Mouse (Mus musculus): Measurements from ENCODE around the gene Bace2. TPM values are rescaled to one million over a fixed set of nuclear protein-coding genes. Genes with fewer than 3 reads are reported as not detected.

Gene Bace2
- polyA plus RNA-seq, 1 experiment from 2014 or later: 2.1 TPM

DNA sequence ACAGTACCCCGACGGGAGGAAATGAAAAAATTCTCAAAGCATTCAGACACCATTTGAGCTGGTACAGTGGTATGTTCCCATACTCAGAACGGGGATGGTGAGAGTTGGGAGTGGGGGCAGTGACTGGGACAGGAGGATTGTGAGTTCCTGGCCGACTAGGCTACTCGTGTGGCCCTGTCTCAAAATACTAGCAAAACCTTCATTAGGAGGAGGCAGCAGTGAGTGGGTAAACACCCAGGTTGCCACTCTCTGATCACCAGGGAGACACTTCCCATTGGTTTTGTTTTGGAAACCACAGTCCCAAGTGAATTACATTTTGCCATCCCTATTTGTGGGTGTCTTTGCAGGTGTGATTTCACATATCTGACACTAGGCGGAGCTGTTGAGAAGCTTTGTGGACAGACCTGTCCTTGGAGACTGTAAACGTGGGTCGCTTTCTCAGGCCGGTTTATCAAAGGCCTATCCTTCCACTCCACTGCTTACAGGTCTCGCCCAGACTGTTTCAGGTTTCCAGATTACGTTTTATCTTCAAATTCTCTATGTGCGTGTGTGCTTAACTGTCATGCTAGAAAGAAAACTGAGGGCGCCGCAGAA, 87.2 kb downstream of the Bace2 start:
- H3K9me3 ChIP-seq: no peaks in the 10 kb centered on the region
- 0 out of 2 replicates have a peak, but pooled peaks have one; percentile 53 for ATAC-seq
- no peak overlapping the region for H3K9ac ChIP-seq (replicated peaks)
- H3K36me3 ChIP-seq: no peaks in the 10 kb centered on the region
- no peak overlapping the region for H3K4me2 ChIP-seq (replicated peaks)
- no peak overlapping the region for H3K4me3 ChIP-seq (replicated peaks)
- H3K27me3 ChIP-seq: no peaks in the 10 kb centered on the region
- 53% methylated on average over 14 of the region's 14 CpGs for WGBS
- H3K4me1 ChIP-seq (replicated peaks): no peaks in the 10 kb centered on the region
- no peak overlapping the region for H3K27ac ChIP-seq

DNA sequence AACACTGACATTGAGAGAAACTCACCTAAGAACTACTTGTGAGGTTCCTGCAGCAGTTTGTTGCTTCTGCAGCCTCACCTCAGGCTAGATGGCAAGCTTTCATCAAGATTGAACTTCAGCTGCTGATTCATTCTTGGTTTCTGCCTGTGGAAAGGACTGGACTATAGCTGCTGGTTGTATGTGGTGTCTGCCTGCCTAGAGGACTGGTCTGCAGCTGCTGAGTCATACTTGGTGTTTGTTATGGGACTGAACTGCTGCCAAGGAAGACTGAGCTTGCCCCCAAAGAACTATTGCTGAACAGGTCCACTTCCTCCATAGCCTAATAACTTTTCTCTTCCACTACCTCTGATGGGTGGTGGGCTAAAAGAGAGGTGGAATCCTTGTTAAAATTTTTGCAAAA, 90.8 kb downstream of the Bace2 start:
- no peak overlapping the region for H3K4me3 ChIP-seq (replicated peaks)
- H3K4me2 ChIP-seq (replicated peaks): no peak overlapping the region
- ATAC-seq: no peak
- no peaks in the 10 kb centered on the region for H3K36me3 ChIP-seq
- no peaks in the 10 kb centered on the region for H3K27me3 ChIP-seq
- no peak overlapping the region for H3K27ac ChIP-seq
- no peak overlapping the region for H3K9ac ChIP-seq (replicated peaks)
- no peaks in the 10 kb centered on the region for H3K4me1 ChIP-seq (replicated peaks)
- no peaks in the 10 kb centered on the region for H3K9me3 ChIP-seq

DNA sequence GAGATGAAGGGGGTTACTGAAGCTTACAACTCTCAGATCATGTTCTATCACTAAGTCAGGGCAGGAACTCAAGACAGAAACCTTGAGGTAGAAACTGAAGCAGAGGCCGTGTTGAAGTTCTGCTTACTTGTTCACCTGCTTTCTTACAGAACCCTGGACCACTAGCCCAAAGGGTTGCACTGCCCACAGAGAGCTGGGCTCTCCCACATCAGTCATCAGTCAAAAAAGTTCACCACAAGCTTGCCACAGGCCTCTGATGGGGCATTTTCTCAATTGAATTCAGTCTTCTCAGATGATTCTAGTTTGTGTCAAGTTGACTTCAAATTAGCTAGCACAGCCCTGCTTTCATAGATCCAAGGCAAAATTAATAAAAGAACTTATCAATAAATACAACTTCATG, 103.3 kb downstream of the Bace2 start:
- Histone ChIP-seq H3K9ac (replicated peaks) (no peak overlapping the region), H3K4me3 (replicated peaks) (no peak overlapping the region), H3K9me3 (no peaks in the 10 kb centered on the region), H3K4me2 (replicated peaks) (no peak overlapping the region), H3K36me3 (no peaks in the 10 kb centered on the region), H3K27me3 (no peaks in the 10 kb centered on the region), H3K27ac (no peak overlapping the region), H3K4me1 (replicated peaks) (peaks cover 6% of the 10 kb centered on the region; the same call in 1 of the 2 replicates)
- WGBS: 88% methylated on average over 1 of the region's 1 CpGs
- ATAC-seq: no peak

DNA sequence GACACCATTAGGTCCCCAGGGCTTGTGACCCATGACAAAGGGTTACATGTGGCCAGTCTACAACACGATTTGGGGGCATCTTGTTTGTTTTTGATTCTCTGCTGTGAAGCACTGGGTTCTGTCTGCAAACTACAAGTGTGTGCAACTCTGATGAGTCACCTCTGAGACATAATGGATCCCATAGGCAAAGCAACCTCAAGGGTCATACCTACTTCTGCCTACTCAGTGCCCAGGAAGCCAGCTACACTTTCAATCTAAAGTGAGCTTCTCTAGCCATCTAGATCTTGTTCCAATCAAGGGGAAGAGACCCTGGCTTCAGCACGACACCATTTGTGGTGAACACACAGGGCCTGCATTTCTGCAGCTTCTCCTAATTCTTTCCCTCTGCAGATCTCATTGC, 104.7 kb downstream of the Bace2 start:
- Histone ChIP-seq H3K4me3 (replicated peaks) (no peak overlapping the region), H3K4me1 (replicated peaks) (peaks cover 6% of the 10 kb centered on the region; the same call in 1 of the 2 replicates), H3K9me3 (no peaks in the 10 kb centered on the region), H3K4me2 (replicated peaks) (no peak overlapping the region), H3K9ac (replicated peaks) (no peak overlapping the region), H3K36me3 (no peaks in the 10 kb centered on the region), H3K27me3 (no peaks in the 10 kb centered on the region), H3K27ac (no peak overlapping the region)
- no peak for ATAC-seq
- WGBS: 78% methylated on average over 2 of the region's 2 CpGs

DNA sequence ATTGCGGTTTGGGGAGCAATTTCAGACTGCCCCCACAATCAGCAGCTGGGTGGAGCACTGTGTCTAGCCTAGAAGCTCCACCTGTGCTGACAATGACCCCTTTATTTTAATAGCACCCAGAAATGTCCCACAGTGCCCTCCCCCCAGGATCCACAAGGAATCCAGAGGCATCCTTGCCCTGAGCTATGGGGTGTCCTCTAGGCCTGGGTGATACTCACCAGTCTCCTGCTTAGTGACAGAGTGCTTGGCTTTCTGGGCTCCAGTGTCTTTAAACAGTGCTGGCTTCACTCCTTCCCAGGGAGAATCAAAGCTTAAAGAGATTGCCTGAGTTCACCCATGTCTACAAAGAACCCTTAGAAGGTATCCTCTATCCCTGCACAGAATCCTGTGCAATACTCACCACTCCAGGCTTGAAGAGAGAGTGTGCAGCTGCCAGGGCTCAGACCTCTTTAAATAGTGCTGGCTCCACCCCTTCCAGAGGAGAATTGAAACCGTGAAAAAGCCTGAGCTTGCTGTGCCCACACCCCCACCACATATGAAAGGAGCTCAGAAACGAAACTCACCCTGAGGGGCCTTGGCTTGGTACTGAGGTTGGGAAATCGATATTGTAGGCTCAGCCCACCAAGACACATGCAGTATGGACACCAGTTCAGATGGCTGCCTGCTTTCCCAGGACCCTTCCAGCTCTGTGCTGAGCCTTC, 106.1 kb downstream of the Bace2 start, which contains the start of gene Mx1:
Mx1 (minus strand) TSS at position 427 of the 701 bp plus-strand sequence.
- Histone ChIP-seq H3K9ac (replicated peaks) (no peak within 1 kb of the TSS), H3K4me1 (replicated peaks) (peaks cover 6% of the 10 kb centered on the region; the same call in 1 of the 2 replicates), H3K27me3 (no peaks in the 10 kb centered on the region), H3K4me3 (replicated peaks) (no peak within 1 kb of the TSS), H3K4me2 (replicated peaks) (no peak within 1 kb of the TSS), H3K27ac (no peak within 1 kb of the TSS), H3K36me3 (no peaks in the 10 kb centered on the region), H3K9me3 (no peaks in the 10 kb centered on the region)
- 0 out of 2 replicates have a peak, but pooled peaks have one; percentile 53 for ATAC-seq
- 27% methylated on average over 4 of the region's 4 CpGs for WGBS

DNA sequence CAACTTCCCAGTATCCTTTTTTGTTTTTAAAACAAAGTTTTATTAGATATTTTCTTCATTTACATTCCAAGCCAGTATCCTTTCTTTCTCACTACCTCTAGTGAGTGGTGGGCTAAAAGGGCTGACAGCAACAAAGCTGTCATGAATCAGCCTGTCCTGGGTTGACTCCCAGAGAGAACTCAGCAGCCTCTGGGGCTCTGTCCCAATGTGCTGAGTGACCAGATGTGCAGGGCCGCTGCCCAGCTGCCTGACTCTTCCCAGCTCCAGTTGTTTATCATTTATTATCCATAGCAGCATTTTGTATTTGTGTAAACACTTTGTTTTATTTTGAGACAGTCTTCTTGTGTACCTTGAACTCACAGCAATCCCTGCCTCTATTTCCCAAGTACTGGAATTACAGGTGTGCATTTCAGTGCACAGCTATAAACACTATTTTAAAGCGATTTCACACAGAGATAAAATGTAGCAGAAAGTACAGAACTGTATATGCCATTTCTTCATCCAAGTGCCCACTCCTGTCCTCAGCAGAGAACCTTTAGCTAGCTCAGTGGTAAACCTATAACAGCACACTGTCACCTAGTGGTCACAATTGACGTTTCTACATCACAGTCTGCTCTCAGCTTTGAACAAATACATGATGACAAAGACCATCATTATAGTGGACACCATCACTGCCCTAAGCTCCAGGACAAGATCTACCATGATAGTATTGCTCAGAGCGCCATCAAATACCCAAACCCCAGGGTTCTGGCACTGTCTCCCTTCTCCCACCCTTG, 109.8 kb downstream of the Bace2 start:
- WGBS: 57% methylated on average over 4 of the region's 4 CpGs
- Histone ChIP-seq H3K9me3 (no peaks in the 10 kb centered on the region), H3K36me3 (no peaks in the 10 kb centered on the region), H3K27ac (no peak overlapping the region), H3K9ac (replicated peaks) (no peak overlapping the region), H3K4me3 (replicated peaks) (no peak overlapping the region), H3K27me3 (no peaks in the 10 kb centered on the region), H3K4me2 (replicated peaks) (no peak overlapping the region), H3K4me1 (replicated peaks) (peaks cover 6% of the 10 kb centered on the region; the same call in 1 of the 2 replicates)
- no peak for ATAC-seq

DNA sequence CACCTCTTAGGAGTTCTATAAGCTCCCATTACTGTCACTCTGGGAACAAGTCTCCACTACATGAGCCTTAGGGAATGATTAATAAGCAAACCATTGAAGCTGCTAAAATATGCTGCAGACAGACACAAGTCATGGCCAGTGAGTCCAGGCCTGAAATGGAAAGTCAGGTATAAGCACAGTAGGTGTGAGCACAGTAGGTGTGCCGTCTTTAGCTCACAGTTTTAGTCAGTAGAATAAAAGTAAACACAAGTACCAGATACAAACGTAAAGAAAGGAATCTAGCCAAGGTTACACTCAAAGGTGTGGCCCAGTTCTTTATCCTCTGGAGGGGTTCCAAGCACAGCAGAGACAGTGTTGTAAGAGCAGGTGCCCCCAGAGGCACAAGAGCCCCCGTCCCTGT, 110.9 kb downstream of the Bace2 start:
- 85% methylated on average over 3 of the region's 3 CpGs for WGBS
- Histone ChIP-seq H3K36me3 (no peaks in the 10 kb centered on the region), H3K4me2 (replicated peaks) (no peak overlapping the region), H3K27ac (no peak overlapping the region), H3K9ac (replicated peaks) (no peak overlapping the region), H3K27me3 (no peaks in the 10 kb centered on the region), H3K9me3 (no peaks in the 10 kb centered on the region), H3K4me1 (replicated peaks) (peaks cover 3% of the 10 kb centered on the region; the same call in 1 of the 2 replicates), H3K4me3 (replicated peaks) (no peak overlapping the region)
- ATAC-seq: no peak

DNA sequence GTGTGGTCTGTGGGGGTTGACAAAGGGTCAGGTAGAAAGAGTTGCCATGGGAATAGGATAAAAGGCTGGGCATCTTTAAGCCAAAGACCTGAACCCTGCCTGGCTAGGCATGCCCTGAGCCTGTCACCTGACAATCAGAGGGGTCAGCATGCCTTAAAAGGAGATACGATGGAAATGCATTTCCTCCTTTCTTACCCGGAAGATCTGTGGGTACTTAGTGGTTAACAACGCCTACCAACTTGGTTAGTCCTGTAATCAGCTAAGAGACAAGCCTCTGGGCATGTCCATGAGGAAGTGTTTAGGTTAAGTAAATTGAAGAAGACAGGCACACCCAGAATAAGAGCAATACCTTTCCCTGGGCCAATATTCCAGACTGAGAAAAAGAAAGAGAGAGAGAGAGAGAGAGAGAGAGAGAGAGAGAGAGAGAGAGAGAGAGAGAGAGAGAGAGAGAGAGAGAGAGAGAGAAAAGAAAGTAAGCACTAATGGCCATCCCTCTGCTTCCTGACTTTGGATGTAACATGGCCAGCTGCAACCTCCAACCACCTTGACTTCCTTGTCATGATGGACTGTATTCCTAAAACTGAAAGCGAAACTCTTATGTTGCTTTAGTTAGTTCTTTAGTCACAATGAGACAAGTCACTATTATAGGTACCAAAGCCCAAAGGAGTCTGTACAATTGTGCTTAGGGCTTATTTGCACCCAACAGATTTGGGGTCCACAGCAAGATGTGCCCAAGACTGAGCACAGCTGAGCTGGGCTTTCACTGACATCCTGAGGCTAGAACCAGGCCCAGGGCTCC, 111.7 kb downstream of the Bace2 start:
- no peak overlapping the region for H3K9ac ChIP-seq (replicated peaks)
- H3K9me3 ChIP-seq: no peaks in the 10 kb centered on the region
- WGBS: 73% methylated on average over 4 of the region's 4 CpGs
- H3K4me2 ChIP-seq (replicated peaks): no peak overlapping the region
- no peak overlapping the region for H3K4me3 ChIP-seq (replicated peaks)
- H3K27ac ChIP-seq: no peak overlapping the region
- no peaks in the 10 kb centered on the region for H3K36me3 ChIP-seq
- H3K27me3 ChIP-seq: no peaks in the 10 kb centered on the region
- no peaks in the 10 kb centered on the region for H3K4me1 ChIP-seq (replicated peaks)
- ATAC-seq: no peak

DNA sequence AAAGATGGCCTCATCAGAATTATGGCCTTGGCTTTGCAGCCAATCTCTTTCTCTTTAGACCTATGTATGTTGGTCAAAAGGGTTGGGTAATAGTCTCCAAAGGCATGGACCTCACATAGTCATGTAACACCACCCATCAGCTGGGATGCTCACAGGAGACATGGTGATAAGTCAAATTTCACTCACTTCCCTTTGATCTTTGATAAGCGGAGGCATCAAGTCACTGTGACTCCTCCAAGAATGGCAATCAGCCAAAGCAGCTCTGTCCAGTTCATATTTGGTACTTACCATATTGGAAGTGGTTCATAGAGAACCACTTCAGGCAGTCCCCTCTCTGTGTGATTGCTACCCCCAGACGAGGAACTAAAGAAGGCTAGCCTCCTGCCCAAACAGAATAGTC, 118.1 kb downstream of the Bace2 start:
- Histone ChIP-seq H3K4me2 (replicated peaks) (no peak overlapping the region), H3K36me3 (no peaks in the 10 kb centered on the region), H3K4me3 (replicated peaks) (no peak overlapping the region), H3K9me3 (no peaks in the 10 kb centered on the region), H3K27ac (no peak overlapping the region), H3K4me1 (replicated peaks) (no peaks in the 10 kb centered on the region), H3K9ac (replicated peaks) (no peak overlapping the region), H3K27me3 (no peaks in the 10 kb centered on the region)
- no peak for ATAC-seq
- WGBS: 91% methylated on average over 2 of the region's 2 CpGs

DNA sequence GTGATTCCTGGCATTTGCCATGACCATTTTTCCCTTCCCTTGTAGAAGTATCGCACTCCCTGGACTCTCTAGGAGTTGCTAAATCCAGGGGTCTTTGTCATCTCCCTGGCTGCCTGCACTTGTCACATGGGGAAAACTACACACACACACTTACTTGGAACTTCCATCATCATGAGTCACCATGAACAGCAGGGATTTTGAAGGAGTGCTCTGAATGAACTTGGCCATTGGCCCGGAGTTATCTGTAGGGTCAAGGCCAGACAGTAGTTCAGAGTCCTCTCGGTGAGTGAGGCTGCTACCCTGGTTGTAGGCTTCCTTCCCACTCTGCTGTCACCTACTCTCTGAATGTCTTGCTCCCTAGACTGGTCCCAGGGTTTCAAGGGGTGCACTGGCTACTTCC, 119.0 kb downstream of the Bace2 start:
- Histone ChIP-seq H3K4me1 (replicated peaks) (no peaks in the 10 kb centered on the region), H3K4me3 (replicated peaks) (no peak overlapping the region), H3K9me3 (no peaks in the 10 kb centered on the region), H3K4me2 (replicated peaks) (no peak overlapping the region), H3K9ac (replicated peaks) (no peak overlapping the region), H3K27me3 (no peaks in the 10 kb centered on the region), H3K27ac (no peak overlapping the region), H3K36me3 (no peaks in the 10 kb centered on the region)
- ATAC-seq: no peak
- WGBS: 92% methylated on average over 3 of the region's 3 CpGs

DNA sequence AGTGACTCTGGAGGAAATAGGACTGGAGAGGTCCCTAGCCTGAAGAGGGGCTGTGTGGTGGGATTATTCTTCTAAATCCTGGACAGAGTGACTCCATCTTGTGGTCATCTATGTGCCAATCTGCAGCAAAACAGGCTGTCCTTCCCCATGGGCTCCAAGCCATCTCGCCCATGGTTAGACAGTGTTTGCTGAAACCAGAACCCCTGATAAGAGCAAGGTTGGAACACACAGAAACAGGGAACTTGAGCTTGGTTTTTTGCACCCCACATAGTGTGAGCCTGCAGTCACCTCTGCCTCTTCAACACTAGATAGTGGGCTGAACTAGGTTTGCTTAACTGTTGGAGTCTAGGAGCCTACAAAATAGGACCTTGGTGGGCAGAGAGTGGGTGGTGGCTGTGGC, 120.0 kb downstream of the Bace2 start:
- no peak for ATAC-seq
- no peaks in the 10 kb centered on the region for H3K36me3 ChIP-seq
- no peak overlapping the region for H3K4me2 ChIP-seq (replicated peaks)
- H3K4me3 ChIP-seq (replicated peaks): no peak overlapping the region
- no peaks in the 10 kb centered on the region for H3K9me3 ChIP-seq
- 82% methylated on average over 1 of the region's 1 CpGs for WGBS
- H3K9ac ChIP-seq (replicated peaks): no peak overlapping the region
- H3K4me1 ChIP-seq (replicated peaks): no peaks in the 10 kb centered on the region
- H3K27me3 ChIP-seq: no peaks in the 10 kb centered on the region
- H3K27ac ChIP-seq: no peak overlapping the region

DNA sequence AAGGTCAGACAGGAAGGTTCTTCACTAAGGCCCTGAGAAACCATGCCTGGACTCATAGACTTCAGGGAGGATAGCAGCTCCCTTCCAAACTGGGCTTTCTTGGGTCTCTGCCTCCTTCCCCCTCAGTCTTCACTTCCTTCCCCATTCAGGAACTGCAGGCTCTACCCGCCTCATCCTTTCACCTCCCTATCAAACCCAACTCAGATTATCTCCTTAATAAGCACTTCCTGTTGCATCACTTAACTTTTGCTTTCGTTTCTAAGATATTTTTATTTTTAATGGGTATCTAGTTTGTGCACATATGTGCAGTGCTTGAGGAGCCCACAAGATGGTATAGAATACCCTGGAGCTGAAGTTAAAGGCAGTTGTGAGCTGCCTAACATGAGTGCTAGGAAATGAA, 122.1 kb downstream of the Bace2 start:
- Histone ChIP-seq H3K27ac (no peak overlapping the region), H3K4me2 (replicated peaks) (no peak overlapping the region), H3K9ac (replicated peaks) (no peak overlapping the region), H3K4me3 (replicated peaks) (no peak overlapping the region), H3K36me3 (no peaks in the 10 kb centered on the region), H3K9me3 (no peaks in the 10 kb centered on the region), H3K4me1 (replicated peaks) (no peaks in the 10 kb centered on the region), H3K27me3 (no peaks in the 10 kb centered on the region)
- 80% methylated on average over 2 of the region's 2 CpGs for WGBS
- no peak for ATAC-seq

Data from midbrain, embryonic 13.5 days (tissue).